Mouse (Mus musculus) adrenal gland, postnatal 10 days (tissue): Measurements from ENCODE around the gene Ralgds. TPM values are rescaled to one million over a fixed set of nuclear protein-coding genes. Genes with fewer than 3 reads are reported as not detected.
A peak's percentile ranks its signal among the peaks of the same experiment; 100 is the strongest.

ENCODE experiments used
- DNase-seq: peaks from one replicate; pipeline ENCODE4 v3.0.0; 2021; ENCODE audit warnings: mixed read lengths
- total RNA-seq, 2 experiments: library from RNA; stranded (reverse); gene quantifications; 2 replicates each; pipeline ENCODE4 v1.2.3; 2021

Gene Ralgds
- total RNA-seq, 2 experiments from 2014 or later, result 31.5 to 47.4 TPM

DNA sequence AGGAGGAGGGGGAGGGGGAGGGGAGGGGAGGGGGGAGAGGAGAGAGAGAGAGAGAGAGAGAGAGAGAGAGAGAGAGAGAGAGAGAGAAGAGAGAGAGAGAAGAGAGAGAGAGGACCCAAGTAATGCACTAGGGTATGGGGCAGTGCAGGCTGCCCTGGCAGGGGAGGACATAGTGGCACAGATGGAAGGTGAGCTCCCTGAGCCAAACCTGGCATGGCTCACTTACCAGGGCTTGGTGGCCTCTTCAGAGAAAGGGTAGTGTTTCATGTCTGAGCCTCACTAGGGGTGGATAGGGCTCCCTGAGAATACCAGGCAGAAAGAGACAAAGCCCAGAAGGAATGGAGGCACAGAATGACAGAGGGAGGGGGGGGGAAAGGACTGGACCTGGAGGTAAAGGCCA is 50.9 kb downstream of the Ralgds start:
- no peak for DNase-seq

DNA sequence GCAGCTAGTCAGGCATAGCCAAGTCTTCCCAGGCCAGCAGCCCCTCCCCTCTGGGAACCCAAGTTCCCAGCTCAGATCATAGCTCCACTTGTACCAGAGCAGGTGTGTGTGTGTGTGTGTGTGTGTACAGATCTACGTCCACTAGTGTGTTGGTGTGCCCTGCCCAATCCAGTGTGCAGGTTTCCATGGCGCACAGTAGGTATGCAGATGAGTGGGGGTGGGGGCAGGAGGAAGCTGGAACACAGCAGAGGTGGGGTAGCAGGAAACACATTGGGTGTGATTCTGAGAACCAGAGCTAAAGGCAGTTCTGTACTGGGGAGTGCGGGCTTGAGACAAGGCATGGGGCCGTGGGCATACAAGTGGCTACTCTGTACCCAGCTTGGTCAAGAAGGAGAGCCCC is 51.5 kb downstream of the Ralgds start:
- no peak for DNase-seq

DNA sequence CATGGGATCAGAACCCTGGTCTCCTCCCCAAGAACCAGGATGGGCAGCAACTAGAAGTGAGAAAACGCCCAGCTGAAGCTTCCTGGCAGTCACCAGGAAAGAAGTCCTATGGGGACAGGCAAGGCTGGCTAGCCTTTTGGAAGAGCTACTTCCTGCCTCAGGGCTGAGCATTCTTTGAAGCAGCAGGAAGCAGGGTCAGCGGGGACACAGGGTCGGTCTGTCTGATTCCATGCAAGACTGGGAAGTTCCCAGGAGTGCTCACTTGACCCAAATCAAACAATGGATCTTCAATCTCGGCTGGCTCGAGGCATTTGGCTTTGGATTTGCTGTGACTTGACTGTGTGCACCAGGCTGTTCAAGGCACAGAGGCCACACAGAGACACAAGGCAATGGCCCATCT is 53.6 kb downstream of the Ralgds start:
- no peak for DNase-seq

DNA sequence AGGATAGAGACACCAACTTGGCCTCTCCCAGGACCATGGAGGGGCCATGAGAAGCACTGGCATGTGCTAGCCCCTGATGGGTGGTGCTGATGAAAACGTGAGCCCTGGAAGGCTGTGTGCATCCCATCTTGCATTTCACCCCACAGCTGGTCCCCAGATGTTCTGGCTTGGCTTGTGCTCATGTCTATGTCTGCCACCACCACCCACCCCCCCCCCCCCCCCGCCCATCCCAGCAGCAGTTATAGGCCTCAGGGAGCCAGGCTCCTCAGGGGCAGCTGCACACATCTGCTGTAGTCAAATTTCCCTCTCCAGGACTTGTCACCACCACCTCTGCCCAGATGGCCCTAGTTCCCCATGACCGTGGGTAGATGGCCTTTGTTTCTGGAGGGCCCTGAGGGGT is 57.0 kb downstream of the Ralgds start:
- DNase-seq, result no peak

DNA sequence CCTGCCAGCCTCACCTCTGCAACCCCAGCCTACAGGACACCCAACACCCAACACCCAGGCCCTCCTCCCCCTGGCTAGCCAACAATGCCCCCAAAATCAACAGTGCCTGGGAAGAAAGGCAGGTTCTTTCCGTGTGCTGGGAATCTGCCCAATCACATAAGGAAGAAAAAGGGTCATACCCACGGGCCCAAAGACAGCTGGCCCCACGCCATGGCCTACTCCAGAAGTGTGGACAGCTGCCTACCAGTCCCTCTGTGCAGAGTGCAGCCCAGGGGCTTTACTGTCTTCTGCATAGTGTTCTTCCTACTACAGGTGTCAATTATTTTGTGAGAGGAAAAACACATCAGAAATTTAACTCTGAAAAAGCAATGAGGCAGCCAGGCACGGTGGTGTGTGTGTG is 62.4 kb downstream of the Ralgds start:
- no peak for DNase-seq

DNA sequence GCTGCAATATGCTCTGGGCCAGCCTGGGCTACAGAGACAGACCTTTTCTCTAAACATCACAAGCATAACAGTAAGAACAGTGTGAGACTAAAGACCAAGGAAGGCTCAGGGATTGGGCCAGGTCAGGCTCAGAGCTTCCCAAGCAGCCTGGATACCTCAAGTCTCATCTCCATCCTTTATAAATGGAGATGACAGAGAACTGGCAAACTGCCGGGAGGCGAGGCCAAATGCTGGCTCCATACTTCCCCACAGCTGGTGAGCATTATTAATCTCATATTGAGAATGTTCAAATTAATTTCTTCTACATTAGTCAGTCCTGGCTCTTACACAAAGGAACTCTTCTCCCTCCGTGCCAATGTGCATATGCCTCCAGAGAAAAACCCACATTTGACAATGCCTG is 63.9 kb downstream of the Ralgds start:
- DNase-seq, result no peak

DNA sequence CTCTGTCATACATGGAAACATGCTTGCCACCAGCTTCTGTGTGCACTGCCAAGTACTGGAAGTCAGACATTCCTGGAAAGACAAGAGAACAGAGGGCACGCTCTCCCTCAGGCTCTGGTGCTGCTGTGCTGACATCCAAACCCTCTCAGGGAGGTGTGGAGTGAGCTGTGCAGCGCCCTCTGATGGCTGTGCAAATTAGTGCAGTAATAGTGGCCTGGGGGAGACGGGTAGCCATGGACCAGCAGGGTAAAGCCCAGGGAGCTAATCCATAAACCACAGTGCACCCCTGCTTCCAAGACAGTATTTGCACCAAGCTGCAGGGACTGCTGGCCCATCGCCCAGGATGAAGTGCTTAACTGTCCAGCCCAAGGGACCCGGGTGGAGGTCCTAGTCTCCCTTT is 65.1 kb downstream of the Ralgds start:
- peak; percentile 32 for DNase-seq

DNA sequence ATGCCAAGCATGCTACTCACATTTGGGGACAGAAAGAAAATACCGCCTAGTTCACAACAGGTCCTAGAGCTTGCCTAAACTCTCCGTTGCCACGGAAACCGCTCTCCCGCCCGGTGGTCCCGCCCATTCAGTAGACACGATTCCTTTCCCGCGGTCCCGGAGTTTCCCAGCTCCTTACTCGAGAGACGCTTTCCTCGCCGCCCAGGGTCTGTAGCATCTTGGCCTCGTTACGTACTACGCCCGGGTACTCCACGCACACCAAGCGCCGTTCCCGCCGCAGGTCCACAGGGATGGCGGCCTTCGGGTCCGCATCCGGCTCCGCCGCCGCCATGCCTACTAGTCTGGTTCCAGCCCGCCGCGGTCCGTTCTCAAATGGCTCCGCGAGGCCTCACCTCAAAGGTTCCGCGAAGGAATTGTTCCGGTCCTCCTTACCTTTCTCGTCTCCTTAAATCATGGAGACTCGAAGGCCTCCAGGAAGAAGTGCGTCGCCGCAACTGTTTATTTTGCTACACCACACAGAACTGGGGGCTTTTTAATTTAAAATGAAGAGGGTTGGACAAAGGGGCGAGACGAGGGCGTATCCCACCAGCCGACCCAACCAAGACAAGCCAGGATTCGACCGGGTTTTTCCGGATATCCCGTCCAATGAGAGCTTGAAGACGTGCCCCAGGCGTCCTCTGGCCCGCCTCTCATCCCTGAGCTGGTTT is 69.9 kb downstream of the Ralgds start:
- peak; percentile 92 for DNase-seq

DNA sequence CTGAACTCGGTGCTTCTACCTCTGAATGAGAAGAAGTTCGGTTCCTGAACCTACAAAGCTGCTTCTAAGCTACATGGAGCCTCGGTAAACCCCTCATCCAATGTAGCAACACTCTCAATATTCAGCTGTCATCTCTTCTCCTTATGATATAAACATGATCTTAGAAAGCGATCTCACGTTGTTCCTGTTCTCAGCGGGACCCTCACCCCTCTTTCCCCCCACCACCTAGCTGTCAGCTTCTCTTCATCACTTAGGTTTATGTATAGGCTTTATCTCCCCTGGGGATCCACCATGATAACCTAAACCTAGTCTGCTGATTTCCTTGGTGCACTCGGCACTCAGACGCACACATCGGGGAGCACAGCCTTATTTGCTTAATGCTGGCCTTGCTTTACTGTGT is 70.7 kb downstream of the Ralgds start, which contains the start of gene Gtf3c5:
Gene Gtf3c5, minus strand, starts transcription at position 101 of the 400 bp plus-strand sequence.
- DNase-seq, result no peak

DNA sequence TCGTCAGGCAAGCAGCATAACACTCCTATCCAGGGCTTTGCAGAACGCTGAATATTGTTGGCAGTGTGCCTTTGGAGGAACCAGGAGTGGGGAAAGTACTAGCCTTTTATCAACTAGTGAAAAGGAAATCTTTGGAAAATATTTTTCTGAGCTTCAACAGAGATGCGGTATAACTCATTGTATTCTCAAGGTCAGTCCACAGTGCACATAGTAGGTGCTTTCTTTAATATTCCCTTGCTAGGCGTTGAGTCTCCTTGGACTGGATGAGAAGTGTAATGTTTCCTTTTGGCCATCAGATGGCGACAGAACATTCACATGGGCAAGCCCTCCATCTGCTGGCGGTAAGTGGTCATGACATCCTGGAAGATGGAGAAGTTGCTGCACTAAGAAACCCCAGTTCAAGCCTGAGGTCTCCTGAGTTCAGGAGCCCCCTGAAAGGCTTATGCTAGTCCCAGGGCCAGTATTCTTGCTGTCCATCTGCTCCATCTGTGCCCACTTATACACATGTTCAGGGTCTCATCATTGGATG is 72.2 kb downstream of the Ralgds start:
- peak; percentile 82 for DNase-seq

DNA sequence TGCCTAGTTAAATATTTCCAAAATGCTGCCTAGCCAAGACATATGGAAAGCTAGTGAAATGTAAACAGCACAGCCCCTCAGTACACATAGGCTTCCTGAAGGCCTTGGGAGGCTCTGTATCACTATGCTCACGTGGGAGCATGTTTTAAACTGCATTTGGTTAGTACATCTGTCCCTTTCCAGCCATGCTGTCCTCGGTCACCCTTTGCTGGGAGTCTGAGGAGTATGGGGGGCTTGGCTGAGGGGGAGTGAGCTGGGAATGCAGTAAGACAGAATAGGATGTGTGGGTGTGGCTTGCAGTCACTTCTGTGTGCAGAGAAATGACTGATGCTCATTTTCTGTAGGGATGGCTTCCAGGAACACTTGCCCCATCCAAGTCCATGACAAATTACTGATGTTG is 72.8 kb downstream of the Ralgds start:
- DNase-seq, result no peak

DNA sequence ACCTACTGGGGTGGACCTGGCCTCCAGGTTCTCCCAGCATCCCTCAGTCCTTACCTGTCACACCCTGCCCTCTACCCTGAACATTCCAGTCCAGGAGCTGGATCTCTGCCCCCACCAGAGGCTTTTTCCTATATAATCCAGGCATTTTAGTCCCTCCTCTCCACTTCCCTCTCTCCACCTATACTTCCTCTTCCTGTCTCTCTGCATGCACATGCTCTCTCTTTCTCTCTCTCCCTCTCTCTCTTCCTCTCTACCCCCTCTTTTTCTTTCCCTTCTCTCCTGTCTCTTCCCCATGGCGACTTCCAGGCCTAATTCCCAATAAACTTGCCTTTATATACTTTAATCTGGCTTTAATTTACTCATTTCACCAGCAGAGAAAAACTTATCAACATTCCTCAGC is 75.6 kb downstream of the Ralgds start:
- no peak for DNase-seq

DNA sequence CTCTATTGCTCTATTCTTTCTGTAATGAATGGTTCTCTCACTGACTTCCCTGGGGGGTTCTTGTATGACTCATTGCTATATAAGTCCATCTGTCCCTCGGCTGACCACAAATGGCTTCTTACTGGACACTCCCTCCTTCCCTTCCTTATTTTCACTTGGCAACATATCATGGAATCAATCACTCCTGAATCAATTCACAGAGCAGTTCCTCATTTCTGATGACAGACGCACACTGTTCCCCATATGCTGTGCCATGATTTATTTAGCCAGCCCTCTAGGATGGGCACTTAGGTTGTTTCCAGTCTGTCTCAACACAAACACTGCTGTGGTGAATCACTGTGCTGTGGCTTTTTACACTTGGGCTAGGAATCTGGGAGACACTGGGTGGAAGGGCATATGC is 78.6 kb downstream of the Ralgds start:
- DNase-seq, result no peak

DNA sequence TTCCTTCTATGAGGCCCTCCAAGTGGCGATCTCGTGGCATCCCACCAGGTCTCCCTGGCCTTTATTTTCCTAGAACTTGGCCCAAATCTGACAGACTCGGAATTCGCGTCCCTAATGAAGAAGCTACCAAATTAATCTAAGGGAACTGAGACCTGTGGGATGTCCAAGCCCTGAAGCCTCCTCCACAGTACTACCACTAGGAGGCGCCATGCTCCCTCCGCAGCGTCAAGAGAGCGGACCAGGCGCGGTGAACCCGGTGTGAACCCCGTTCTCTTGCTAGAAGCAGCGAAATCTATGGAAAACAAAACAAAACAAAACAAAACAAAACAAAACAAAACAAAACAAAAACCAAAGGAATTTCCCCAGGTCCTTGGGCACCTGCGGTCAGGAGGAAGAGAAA is 79.9 kb downstream of the Ralgds start:
- DNase-seq, result peak; percentile 81

DNA sequence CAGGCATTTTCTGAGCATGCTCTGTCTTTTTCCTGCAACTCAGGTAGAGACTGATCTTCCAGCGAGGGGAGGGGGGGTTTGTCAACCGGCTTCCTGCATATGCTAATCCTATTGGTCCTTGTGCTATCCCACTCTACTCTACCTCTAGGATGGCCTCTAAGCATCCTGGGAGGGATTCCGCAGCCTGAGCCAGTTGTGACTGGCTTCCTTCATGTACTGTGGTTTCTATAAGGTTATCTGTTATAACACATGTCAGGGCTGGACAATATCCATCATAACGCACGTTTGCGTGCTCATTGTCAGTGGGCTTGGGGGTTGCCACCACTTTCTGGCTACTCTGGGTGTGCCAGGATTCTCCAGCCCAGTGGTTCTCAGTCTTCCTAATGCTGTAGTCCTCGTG is 83.1 kb downstream of the Ralgds start:
- no peak for DNase-seq

DNA sequence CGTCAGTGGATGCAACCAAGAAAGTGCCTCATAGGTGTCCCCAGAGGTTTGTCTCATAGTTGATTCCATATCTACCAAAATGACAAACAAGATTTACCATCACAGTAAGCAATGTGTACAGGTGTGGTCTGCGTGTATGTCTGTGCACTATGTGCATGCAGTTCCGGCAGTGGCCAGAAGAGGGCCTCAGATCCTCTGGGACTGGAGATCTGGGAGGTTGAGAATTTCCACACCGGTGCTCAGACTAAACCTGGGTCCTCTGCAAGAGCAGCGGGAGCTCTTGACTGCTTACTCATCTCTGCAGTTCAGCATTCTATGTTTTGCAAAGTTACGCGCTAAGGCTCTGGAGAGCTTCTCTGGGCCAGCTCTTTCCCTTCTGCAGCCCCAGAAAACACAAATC is 84.1 kb downstream of the Ralgds start:
- no peak for DNase-seq

DNA sequence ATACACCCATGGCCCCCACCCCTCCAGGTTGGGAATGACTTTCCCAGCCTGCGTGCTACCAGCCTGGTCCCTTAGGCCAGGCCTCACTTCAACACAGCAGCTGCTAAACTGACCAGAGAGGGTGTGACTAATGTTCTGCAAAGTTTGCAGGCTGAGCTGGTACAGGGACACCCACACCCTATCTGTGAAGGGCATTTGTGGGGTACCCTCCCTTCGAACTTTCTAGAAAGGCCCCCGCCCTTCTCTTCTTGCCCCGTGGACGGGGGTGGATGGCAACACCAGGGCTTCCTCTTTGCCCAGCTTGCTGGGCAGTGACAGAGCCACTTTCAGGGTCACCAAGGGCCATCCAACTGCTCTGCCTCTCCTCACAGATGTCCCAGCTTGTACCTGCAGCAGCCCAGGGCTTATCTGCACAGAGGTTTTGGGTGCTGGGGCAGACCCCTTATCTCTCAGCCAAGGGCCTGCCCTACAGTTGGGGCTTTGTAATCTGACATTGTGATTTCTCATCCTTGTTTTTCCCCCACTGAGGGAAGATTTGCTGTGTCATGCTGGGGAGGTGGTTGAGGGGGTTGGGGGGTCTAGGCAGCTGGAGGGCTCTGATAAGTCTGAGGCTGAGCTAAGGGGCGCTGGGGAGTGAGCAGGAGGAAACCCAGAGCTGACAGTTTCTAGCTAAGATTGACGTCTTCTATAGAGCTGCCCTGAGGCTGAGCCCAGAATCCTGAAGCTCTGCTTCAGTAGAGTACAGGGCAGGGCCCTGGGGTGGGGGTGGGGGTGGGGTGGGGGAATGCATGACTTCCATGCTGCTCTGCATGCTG is 85.0 kb downstream of the Ralgds start:
- no peak for DNase-seq

DNA sequence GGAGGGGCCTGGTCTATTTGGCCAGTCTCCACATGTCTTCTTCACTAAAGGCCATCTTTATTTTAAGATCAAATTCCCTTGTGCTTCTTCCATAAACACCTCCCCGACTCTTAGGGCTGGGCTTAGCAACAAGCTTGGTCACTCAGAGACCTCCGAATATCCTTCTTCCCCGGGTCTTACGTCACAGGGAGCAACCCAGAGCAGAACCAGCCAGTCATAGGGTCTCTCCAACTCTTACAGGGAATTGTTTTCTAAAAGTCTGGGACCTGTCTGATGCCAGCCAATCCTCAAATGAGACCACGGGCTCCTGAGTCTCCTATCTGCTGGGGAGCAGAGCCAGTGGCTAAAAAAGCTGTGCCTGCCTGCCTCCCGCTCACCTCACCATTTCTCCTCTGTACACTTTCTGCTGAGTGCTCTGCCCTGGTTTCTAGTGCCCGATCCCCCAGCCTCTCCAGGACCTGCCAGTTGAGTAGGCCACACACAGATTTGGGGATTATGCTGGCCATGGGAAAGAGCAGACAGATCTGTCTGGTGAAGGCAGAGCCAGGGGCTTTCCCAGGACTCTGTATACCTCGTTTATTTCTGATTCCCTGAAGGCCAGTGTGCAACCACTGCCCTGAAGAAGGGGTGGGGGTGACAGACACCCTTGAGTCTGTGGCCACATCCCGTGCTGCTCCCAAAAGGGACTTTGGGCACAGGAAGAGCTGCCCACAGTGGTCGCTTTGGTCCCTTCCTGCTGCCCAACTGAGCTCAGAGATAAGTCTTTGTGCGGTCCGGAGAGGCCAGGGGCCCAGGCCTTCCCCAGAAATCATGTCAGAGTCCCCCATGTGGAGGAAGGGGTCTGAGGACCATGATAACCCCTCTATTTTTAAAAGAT is 86.0 kb downstream of the Ralgds start:
- DNase-seq, result no peak

DNA sequence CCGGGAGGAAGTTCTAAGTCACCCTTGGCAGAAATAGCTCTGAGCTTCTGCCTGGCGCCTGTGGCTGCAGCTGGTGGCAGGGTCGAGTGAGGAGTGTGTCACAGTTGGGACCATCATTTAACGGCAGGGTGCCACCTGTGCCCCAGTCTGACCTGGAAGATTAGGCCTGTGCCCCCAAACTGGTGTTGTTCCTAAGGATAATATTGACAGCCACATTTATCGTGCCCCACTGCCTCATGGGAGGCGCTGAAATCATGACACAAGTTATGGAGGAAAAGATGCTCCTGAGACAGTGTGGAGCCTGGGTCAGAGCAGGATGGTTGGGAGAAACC is 86.6 kb downstream of the Ralgds start:
- DNase-seq, result no peak

DNA sequence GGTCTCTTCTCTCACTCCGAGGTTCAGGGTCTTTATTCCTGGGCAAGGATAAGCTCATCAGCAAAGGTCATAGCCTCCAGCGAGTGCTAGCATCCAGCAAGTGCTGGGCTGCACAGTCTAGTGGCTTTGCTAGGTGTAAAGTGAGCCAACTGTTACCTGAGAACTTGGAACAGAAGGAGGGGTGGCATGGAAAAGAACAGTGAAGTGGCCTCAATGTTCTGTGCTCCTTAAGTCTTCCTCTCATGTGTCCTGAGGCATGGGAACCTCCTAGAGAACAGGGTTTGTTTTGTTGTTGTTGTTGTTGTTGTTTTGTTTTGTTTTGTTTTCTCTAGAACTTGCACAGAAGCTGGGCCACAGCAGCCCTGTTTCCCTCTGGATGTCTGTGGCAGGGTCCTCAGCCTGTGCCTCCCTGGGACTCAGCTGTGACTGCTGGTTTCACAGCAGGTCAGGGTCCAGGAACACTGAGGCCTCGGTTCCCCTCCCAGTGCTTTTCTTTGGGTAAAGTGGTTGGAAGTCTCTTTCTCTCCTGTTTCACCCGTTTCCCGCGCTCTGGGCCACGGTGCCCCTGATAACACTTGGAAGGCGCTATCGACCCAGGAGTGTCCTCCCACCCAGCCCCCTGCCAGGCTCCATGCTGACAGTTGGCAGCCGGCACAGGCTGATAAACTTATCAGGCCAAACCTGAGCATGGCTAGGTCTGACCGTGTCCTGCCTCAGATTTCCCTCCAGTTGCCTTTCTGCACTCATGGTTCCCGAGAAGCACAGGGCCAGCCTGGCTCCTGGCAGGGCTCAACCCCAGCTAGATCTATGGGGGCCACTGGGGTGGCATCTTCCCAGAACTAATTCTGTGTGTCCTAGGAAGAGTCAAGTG is 89.0 kb downstream of the Ralgds start:
- no peak for DNase-seq
